Mouse (Mus musculus): ENCODE measurements at regions not wholly inside any gene's neighbourhood (a gene's known extent, or its start where the extent isn't known, plus 50 kb on each side); places are given as distances from the start of the nearest gene placed in this dataset.

GRCm38 (mm10) chr4:106185745-106186501 is 130.1 kb upstream of the Usp24 start:
- DNase-seq: no peak

DNA sequence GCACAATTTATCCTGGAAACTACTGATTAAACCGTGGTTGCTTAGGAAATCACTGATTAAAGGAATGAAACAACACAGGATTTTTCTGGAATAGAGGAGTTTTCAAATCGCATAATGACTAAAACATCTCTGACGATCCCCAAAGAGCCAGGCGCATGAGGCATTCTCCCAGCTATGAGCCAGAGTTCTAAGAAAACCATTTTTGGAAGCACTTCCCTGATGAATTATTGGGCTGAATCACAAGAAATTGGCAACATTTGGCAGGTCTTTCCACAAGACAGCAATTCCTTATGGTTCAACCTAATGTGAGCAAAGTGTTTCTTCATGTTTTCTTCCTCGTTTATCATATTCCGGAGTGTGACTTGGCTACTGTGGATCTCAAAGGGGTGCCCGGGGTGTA is 129.3 kb upstream of the Usp24 start:
- no peak for DNase-seq

DNA sequence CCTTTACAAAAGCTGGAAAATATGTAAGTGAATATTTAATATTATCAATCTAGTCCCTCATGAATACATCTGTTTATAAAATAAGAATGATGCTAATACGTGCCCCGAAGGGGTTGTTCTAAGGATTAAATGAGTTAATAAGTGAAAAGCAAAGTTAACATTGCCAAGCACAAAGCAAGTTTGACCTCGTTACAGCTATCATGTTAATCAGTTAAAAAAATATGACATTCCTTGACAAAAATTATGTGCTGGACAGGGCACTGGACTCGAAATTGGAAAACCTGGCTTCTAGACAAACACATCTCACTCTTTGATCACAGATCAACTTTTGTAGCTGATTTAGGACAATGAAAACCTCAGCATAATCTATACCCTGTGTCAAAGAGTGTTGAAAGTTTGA is 125.8 kb upstream of the Usp24 start:
- DNase-seq: no peak

- DNase-seq: no peak
Measured at GRCm38 (mm10) chr4:106191331-106191730, 124.7 kb upstream of the Usp24 start.

DNA sequence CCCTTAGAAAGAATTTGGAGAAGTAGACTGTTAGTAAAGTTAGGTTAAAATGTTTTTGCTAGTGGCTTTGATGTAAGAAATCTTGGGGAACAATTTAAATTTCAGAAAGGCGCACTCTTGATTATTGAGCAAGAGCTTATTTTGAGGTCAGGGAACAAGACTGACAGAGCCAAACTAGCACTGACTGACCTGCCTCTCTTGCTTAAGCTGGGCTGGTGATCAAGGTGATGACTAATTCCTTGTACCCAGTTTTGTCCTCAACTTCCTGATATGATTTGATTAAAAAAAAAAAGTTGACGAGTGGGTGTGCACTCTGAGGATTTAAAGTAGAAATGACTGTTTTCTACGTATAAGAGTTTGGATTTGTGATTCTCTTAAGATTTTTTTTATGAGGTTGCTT is 124.2 kb upstream of the Usp24 start:
- DNase-seq: no peak

- DNase-seq: no peak
Measured at GRCm38 (mm10) chr4:106193204-106193945, 122.6 kb upstream of the Usp24 start.

DNA sequence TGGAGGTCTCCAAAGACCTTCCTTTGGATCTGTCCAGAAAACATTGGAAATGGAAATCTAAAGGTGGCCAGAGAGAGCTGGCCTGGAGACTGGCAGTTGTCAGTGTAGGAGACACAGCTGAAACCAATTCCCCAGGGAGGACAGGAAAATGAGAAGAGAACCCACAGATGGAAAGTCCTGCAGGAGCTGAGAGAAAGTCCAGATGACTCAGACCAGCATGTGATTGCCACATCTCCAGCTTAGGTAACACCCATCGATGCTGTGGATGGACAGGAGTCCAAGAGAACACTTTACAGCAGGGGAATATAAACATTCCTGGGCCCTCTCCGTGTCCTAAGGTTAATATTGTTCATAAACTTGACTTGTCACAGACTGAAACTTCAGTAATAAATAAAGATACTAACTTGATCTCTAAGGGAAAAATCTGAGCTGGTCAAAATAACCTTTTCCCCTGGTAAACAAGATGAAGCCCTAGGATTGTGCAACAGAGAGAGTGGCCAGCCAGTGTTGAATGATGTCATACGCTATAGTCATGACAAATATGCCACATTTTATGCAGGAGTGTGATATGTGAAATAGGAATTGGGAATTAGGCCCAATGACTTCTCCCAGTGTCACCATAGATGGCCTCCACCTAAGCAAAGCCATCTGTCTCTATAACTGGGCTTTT is 120.4 kb upstream of the Usp24 start:
- DNase-seq: no peak

- DNase-seq: no peak
Measured at GRCm38 (mm10) chr4:106199833-106200232, 116.2 kb upstream of the Usp24 start.

GRCm38 (mm10) chr4:106200241-106200640 is 115.8 kb upstream of the Usp24 start:
- DNase-seq: no peak

DNA sequence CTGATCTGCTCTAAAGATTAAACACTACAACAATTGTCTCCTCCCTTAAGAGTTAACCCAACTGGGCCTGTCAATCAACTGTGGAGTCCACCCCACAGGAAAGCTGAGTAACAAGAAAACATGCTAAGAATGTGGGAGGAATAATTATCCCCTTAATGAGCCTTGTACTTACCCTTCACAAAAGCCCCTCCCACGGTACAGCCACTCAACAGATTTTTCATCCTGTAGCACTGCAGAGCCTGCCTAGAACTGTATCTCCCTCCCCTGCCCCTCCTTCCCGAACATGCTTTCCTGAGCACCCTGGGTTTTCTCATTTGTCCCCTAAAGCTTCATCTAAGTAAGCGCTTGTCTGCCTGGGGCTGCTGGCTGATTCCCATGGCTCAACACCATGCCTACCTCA is 113.5 kb upstream of the Usp24 start:
- DNase-seq: no peak

GRCm38 (mm10) chr4:106205200-106205599 is 110.8 kb upstream of the Usp24 start:
- no peak for DNase-seq

GRCm38 (mm10) chr4:106206023-106206422 is 110.0 kb upstream of the Usp24 start:
- no peak for DNase-seq

GRCm38 (mm10) chr4:106209465-106209864 is 106.5 kb upstream of the Usp24 start:
- no peak for DNase-seq

DNA sequence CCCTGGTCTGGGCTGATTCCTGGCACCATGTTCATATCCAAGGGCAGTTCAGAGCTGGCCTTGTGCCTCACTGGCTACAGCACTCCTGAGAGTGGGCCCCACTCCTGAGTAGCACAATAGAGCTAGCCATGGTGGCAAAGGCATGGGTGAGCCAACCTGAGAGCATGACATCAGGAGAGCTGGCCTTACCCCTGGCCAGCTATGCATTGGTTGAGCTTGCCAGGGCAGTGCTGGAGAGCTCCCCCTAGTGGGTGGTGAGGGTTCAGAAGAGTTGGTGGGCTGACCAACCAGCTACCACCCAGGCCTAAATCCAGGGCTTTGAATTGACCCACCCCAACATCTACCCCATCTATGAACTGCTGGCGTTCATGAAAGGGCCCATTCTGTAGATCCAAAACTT is 106.0 kb upstream of the Usp24 start:
- DNase-seq: peak; percentile 46 to 50

GRCm38 (mm10) chr4:106214170-106214569 is 101.8 kb upstream of the Usp24 start:
- no peak for DNase-seq

DNA sequence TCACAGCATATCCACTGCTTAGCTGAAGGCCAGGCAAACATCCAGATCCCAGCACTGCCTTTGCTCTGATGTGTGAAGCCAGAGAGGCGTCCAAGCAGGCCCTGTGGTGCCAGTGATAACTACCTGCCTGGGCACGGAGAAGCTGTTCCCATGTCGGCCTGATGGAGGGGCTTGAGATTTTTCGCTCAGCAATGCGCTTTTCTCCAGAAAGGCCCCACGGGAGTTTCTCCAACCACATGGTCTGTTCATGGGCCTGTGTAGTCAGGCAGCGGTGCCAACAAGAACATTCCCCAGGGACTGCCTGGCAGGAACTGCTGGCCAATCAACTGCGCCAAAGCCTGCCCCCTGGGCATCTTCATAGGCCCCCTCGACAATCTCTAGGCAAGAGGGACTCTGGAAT is 95.4 kb upstream of the Usp24 start:
- DNase-seq: no peak

- DNase-seq: peak; percentile 65 to 67
Measured at GRCm38 (mm10) chr4:106225184-106225862, 90.7 kb upstream of the Usp24 start.

DNA sequence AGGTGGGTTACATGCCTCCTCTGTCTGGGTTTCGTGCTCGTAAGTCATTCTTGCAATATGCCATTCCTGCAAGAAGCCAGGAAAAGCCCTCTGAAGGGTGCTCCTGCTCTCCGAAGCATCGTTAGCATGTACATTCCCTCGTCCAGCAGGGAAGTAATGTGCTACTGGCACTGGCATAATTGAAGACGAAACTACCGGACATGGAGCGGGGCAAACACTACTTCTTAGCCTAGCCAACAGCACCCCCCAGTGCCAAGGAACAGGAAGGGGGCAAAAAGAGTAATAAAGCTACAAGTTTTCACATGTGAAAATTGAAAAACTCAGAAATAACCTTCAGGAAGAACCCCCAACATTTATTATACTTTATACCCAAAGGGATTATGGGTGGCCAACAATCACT is 88.6 kb upstream of the Usp24 start:
- DNase-seq: no peak

GRCm38 (mm10) chr4:106228534-106228933 is 87.5 kb upstream of the Usp24 start:
- DNase-seq: peak; percentile 69 to 71

- no peak for DNase-seq
Measured at GRCm38 (mm10) chr4:106229526-106229925, 86.5 kb upstream of the Usp24 start.

DNA sequence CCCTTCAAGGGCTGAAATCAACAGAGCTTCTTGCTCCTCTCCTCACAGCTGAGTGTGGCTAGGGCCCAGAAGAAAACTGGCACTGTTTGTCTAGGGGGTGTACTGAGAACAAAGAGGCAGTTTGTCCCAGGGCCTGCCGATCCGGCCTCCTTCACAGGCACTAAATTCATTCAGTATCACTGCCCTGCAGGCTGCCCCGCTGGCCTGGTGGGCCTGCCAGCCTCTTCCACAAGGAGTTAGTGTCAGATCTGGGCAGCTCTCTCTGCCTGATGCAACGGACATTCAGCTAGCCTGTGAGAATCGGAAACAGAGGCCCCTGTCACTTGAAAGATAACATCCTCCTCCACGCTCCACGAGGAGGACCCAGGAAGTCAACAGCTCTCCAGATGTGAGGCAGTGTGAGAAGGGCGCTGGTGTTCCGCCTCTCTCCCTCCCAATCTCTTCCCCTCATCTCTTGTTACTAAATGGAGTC is 83.5 kb upstream of the Usp24 start:
- DNase-seq: no peak

GRCm38 (mm10) chr4:106244384-106244819 is 71.6 kb upstream of the Usp24 start:
- no peak for DNase-seq
